Mouse (Mus musculus): ENCODE data around the gene Bhlhe41. TPM values are rescaled to one million over a fixed set of nuclear protein-coding genes. Genes with fewer than 3 reads are reported as not detected.

Gene Bhlhe41
- polyA plus RNA-seq, 1 experiment from 2014 or later, result 5.9 TPM

GRCm38 (mm10) chr6:145862739-145863064 lies 2.7 kb downstream of the Bhlhe41 start:
- Histone ChIP-seq H3K27ac (replicated peaks; ENCODE audit: low read depth, low read length) (peak overlapping the region; percentile 57), H3K9me3 (ENCODE audit: control insufficient read depth, low read length) (no peaks in the 10 kb centered on the region), H3K4me3 (replicated peaks; ENCODE audit: low read depth, low read length) (peak overlapping the region; percentile 61), H3K4me2 (ENCODE audit: low read length) (peak overlapping the region; percentile 100), H3K9ac (replicated peaks; ENCODE audit: low read length) (peak overlapping the region; percentile 69), H3K27me3 (ENCODE audit: control insufficient read depth, insufficient read depth, low read length) (peaks cover 50% of the 10 kb centered on the region), H3K4me1 (ENCODE audit: control insufficient read depth, insufficient read depth, low read length) (peaks cover 18% of the 10 kb centered on the region), H3K36me3 (ENCODE audit: control insufficient read depth, insufficient read depth, low read length) (no peaks in the 10 kb centered on the region)
- ATAC-seq (ENCODE audit: low FRiP score, low TSS enrichment) (no peak), DNase-seq (no peak)
- under 1% methylated on average over 35 of the region's 35 CpGs for WGBS

GRCm38 (mm10) chr6:145862321-145862720 lies 3.0 kb downstream of the Bhlhe41 start:
- Histone ChIP-seq H3K27me3 (ENCODE audit: control insufficient read depth, insufficient read depth, low read length) (peaks cover 48% of the 10 kb centered on the region), H3K4me1 (ENCODE audit: control insufficient read depth, insufficient read depth, low read length) (peaks cover 18% of the 10 kb centered on the region), H3K4me2 (ENCODE audit: low read length) (peak overlapping the region; percentile 100), H3K9me3 (ENCODE audit: control insufficient read depth, low read length) (no peaks in the 10 kb centered on the region), H3K9ac (replicated peaks; ENCODE audit: low read length) (peak overlapping the region; percentile 69), H3K36me3 (ENCODE audit: control insufficient read depth, insufficient read depth, low read length) (no peaks in the 10 kb centered on the region), H3K4me3 (replicated peaks; ENCODE audit: low read depth, low read length) (peak overlapping the region; percentile 61), H3K27ac (replicated peaks; ENCODE audit: low read depth, low read length) (no peak overlapping the region)
- ATAC-seq (ENCODE audit: low FRiP score, low TSS enrichment), result no peak
- WGBS, result 20% methylated on average over 4 of the region's 4 CpGs
- DNase-seq, result no peak

- DNase-seq (no peak), ATAC-seq (ENCODE audit: low FRiP score, low TSS enrichment) (no peak)
- Histone ChIP-seq H3K4me2 (ENCODE audit: low read length) (peak overlapping the region; percentile 100), H3K4me3 (replicated peaks; ENCODE audit: low read depth, low read length) (peak overlapping the region; percentile 61), H3K4me1 (ENCODE audit: control insufficient read depth, insufficient read depth, low read length) (peaks cover 18% of the 10 kb centered on the region), H3K27ac (replicated peaks; ENCODE audit: low read depth, low read length) (no peak overlapping the region), H3K9me3 (ENCODE audit: control insufficient read depth, low read length) (no peaks in the 10 kb centered on the region), H3K27me3 (ENCODE audit: control insufficient read depth, insufficient read depth, low read length) (peaks cover 48% of the 10 kb centered on the region), H3K36me3 (ENCODE audit: control insufficient read depth, insufficient read depth, low read length) (no peaks in the 10 kb centered on the region), H3K9ac (replicated peaks; ENCODE audit: low read length) (no peak overlapping the region)
- WGBS, result 76% methylated on average over 9 of the region's 9 CpGs
Observed at GRCm38 (mm10) chr6:145861462-145862227, 3.7 kb downstream of the Bhlhe41 start.

GRCm38 (mm10) chr6:145860350-145860749 lies 5.0 kb downstream of the Bhlhe41 start:
- 50% methylated on average over 2 of the region's 2 CpGs for WGBS
- Histone ChIP-seq H3K27me3 (ENCODE audit: control insufficient read depth, insufficient read depth, low read length) (peaks cover 48% of the 10 kb centered on the region), H3K27ac (replicated peaks; ENCODE audit: low read depth, low read length) (no peak overlapping the region), H3K4me3 (replicated peaks; ENCODE audit: low read depth, low read length) (no peak overlapping the region), H3K9me3 (ENCODE audit: control insufficient read depth, low read length) (no peaks in the 10 kb centered on the region), H3K4me1 (ENCODE audit: control insufficient read depth, insufficient read depth, low read length) (peaks cover 24% of the 10 kb centered on the region), H3K4me2 (ENCODE audit: low read length) (no peak overlapping the region), H3K36me3 (ENCODE audit: control insufficient read depth, insufficient read depth, low read length) (no peaks in the 10 kb centered on the region), H3K9ac (replicated peaks; ENCODE audit: low read length) (no peak overlapping the region)
- no peak for ATAC-seq (ENCODE audit: low FRiP score, low TSS enrichment)
- DNase-seq, result no peak

- DNase-seq (no peak), ATAC-seq (ENCODE audit: low FRiP score, low TSS enrichment) (no peak)
- Histone ChIP-seq H3K4me1 (ENCODE audit: control insufficient read depth, insufficient read depth, low read length) (peaks cover 15% of the 10 kb centered on the region), H3K4me3 (replicated peaks; ENCODE audit: low read depth, low read length) (no peak overlapping the region), H3K36me3 (ENCODE audit: control insufficient read depth, insufficient read depth, low read length) (no peaks in the 10 kb centered on the region), H3K27ac (replicated peaks; ENCODE audit: low read depth, low read length) (no peak overlapping the region), H3K4me2 (ENCODE audit: low read length) (no peak overlapping the region), H3K9me3 (ENCODE audit: control insufficient read depth, low read length) (no peaks in the 10 kb centered on the region), H3K27me3 (ENCODE audit: control insufficient read depth, insufficient read depth, low read length) (peaks cover 32% of the 10 kb centered on the region), H3K9ac (replicated peaks; ENCODE audit: low read length) (no peak overlapping the region)
- 77% methylated on average over 8 of the region's 8 CpGs for WGBS
Observed at GRCm38 (mm10) chr6:145858414-145858813, 6.9 kb downstream of the Bhlhe41 start.

- 86% methylated on average over 7 of the region's 7 CpGs for WGBS
Observed at GRCm38 (mm10) chr6:145857428-145857827, 7.9 kb downstream of the Bhlhe41 start.

GRCm38 (mm10) chr6:145855720-145856551 lies 9.4 kb downstream of the Bhlhe41 start:
- peak overlapping the region; percentile 50 for H3K4me2 ChIP-seq (ENCODE audit: low read length)
- peak; percentile 94 for ATAC-seq (ENCODE audit: low FRiP score, low TSS enrichment)
- H3K4me1 ChIP-seq (ENCODE audit: control insufficient read depth, insufficient read depth, low read length), result peaks cover 13% of the 10 kb centered on the region
- no peaks in the 10 kb centered on the region for H3K36me3 ChIP-seq (ENCODE audit: control insufficient read depth, insufficient read depth, low read length)
- 2% methylated on average over 28 of the region's 28 CpGs for WGBS
- peak overlapping the region; percentile 20; the same call in 1 of the 2 replicates for H3K4me3 ChIP-seq (replicated peaks; ENCODE audit: low read depth, low read length)
- H3K27me3 ChIP-seq (ENCODE audit: control insufficient read depth, insufficient read depth, low read length), result peaks cover 13% of the 10 kb centered on the region
- H3K9me3 ChIP-seq (ENCODE audit: control insufficient read depth, low read length), result no peaks in the 10 kb centered on the region
- H3K9ac ChIP-seq (replicated peaks; ENCODE audit: low read length), result peak overlapping the region; percentile 21; the same call in 1 of the 2 replicates
- DNase-seq, result peak; percentile 99
- peak overlapping the region; percentile 28 for H3K27ac ChIP-seq (replicated peaks; ENCODE audit: low read depth, low read length)

More at GRCm38 (mm10) chr6:145857428-145857827, 7.9 kb downstream of the Bhlhe41 start:
- Histone ChIP-seq H3K9me3 (ENCODE audit: control insufficient read depth, low read length) (no peaks in the 10 kb centered on the region), H3K36me3 (ENCODE audit: control insufficient read depth, insufficient read depth, low read length) (no peaks in the 10 kb centered on the region), H3K4me2 (ENCODE audit: low read length) (no peak overlapping the region), H3K27ac (replicated peaks; ENCODE audit: low read depth, low read length) (no peak overlapping the region), H3K27me3 (ENCODE audit: control insufficient read depth, insufficient read depth, low read length) (peaks cover 24% of the 10 kb centered on the region), H3K4me3 (replicated peaks; ENCODE audit: low read depth, low read length) (no peak overlapping the region), H3K4me1 (ENCODE audit: control insufficient read depth, insufficient read depth, low read length) (peaks cover 13% of the 10 kb centered on the region), H3K9ac (replicated peaks; ENCODE audit: low read length) (no peak overlapping the region)
- DNase-seq (no peak), ATAC-seq (ENCODE audit: low FRiP score, low TSS enrichment) (no peak)

- Histone ChIP-seq H3K4me3 (replicated peaks; ENCODE audit: low read depth, low read length) (no peak overlapping the region), H3K4me2 (ENCODE audit: low read length) (no peak overlapping the region), H3K9ac (replicated peaks; ENCODE audit: low read length) (0 out of 2 replicates have a peak overlapping the region, but pooled peaks have one; percentile 4), H3K27ac (replicated peaks; ENCODE audit: low read depth, low read length) (no peak overlapping the region), H3K27me3 (ENCODE audit: control insufficient read depth, insufficient read depth, low read length) (peaks cover 3% of the 10 kb centered on the region), H3K9me3 (ENCODE audit: control insufficient read depth, low read length) (no peaks in the 10 kb centered on the region), H3K4me1 (ENCODE audit: control insufficient read depth, insufficient read depth, low read length) (peaks cover 13% of the 10 kb centered on the region), H3K36me3 (ENCODE audit: control insufficient read depth, insufficient read depth, low read length) (no peaks in the 10 kb centered on the region)
- DNase-seq (no peak), ATAC-seq (ENCODE audit: low FRiP score, low TSS enrichment) (no peak)
- WGBS, result 53% methylated on average over 5 of the region's 5 CpGs
Observed at GRCm38 (mm10) chr6:145854756-145855155, 10.6 kb downstream of the Bhlhe41 start.

Measured in midbrain, embryonic 14.5 days (tissue).